Mouse (Mus musculus): Measurements from ENCODE around the gene Ptprb. TPM values are rescaled to one million over a fixed set of nuclear protein-coding genes. Genes with fewer than 3 reads are reported as not detected.

Gene Ptprb
- total RNA-seq (2023), result 0.95 TPM

GRCm38 (mm10) chr10:116275280-116275679 lies at the start of gene Ptprb:
Gene Ptprb (plus strand): TSS chr10:116275523.

Other genes with a start within 250 kb of the Ptprb start
- gene 4933416C03Rik, start 161.6 kb upstream of the Ptprb start, total RNA-seq (2023), result not detected
- gene Kcnmb4, start 198.4 kb downstream of the Ptprb start, total RNA-seq (2023), result 12.0 TPM

Data from CD4-positive naive resting alpha-beta T cell, adult 57 days (primary cell).